In the genomic region with DNA sequence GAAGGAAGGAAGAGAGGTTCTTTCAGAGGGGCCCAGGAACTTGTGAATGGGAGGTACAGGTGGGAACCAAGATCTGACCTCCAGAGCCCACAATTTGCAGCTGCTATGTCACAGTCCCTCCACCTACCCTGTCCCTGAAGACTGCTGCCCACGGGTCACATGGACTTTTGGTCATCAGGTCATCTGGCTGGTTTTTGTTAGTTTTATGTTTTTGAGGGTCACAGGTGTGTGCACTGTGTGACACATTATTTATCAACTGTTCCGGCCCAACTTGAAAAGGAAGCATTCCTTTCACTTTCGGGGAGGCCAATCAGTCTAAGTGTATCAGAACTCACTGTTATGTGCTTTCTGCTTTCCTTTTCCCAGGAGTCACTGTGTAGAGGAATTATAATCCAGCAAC, we compare ENCODE assay signal across 19 mouse cellular contexts.
"Had no signal": no experiment of that assay in that cellular context is flagged by ENCODE, and none has a peak within 500 bp of the region (broad histone marks: within the 10 kb centered on the region; RNA-seq: fewer than 3 reads in every experiment).

No protein-coding gene starts in this region.

- H3K9me3 ChIP-seq: liver, embryonic 13.5 days; liver, embryonic 15.5 days; lung, embryonic 15.5 days; megakaryocyte, embryonic 14.5 days; midbrain, embryonic 13.5 days; midbrain, embryonic 15.5 days; neural tube, embryonic 12.5 days had no signal

- H3K27me3 ChIP-seq: liver, embryonic 13.5 days; liver, embryonic 15.5 days; lung, embryonic 15.5 days; megakaryocyte, embryonic 14.5 days; midbrain, embryonic 13.5 days; midbrain, embryonic 15.5 days; neural tube, embryonic 12.5 days had no signal

- H3K4me3 ChIP-seq: liver, embryonic 13.5 days; liver, embryonic 15.5 days; lung, embryonic 15.5 days; megakaryocyte, embryonic 14.5 days; midbrain, embryonic 13.5 days; midbrain, embryonic 15.5 days; neural tube, embryonic 12.5 days had no signal

- DNase-seq: liver, embryonic 13.5 days; lung, adult 2 months; lung, postnatal 14 days; lung, postnatal 36 days; retina, postnatal 1 day; right cerebral cortex, adult 18-20 months; spleen, adult 18-20 months; thymus, adult 18-20 months; thymus, postnatal 14 days; thymus, postnatal 36 days had no signal

- H3K27ac ChIP-seq: liver, embryonic 13.5 days; lung, embryonic 15.5 days; macrophage; midbrain, embryonic 13.5 days; midbrain, embryonic 15.5 days; neural tube, embryonic 12.5 days had no signal

- H3K4me2 ChIP-seq: liver, embryonic 13.5 days; liver, embryonic 15.5 days; lung, embryonic 15.5 days; midbrain, embryonic 11.5 days; midbrain, embryonic 13.5 days; midbrain, embryonic 15.5 days; neural tube, embryonic 12.5 days had no signal

- ATAC-seq: lung, postnatal 0 days; midbrain, embryonic 13.5 days; midbrain, embryonic 15.5 days had no signal

- H3K4me1 ChIP-seq: neural tube, embryonic 12.5 days had no signal

- H3K9ac ChIP-seq: liver, embryonic 13.5 days; liver, embryonic 15.5 days; lung, embryonic 15.5 days; midbrain, embryonic 13.5 days; midbrain, embryonic 15.5 days; neural tube, embryonic 12.5 days had no signal
